Mouse (Mus musculus): Measurements from ENCODE around the gene Ddn. TPM values are rescaled to one million over a fixed set of nuclear protein-coding genes. Genes with fewer than 3 reads are reported as not detected.
A peak's percentile ranks its signal among the peaks of the same experiment; 100 is the strongest.

The Ddn gene
- polyA plus RNA-seq (2017; shearing (Covaris generic)): not detected

DNA sequence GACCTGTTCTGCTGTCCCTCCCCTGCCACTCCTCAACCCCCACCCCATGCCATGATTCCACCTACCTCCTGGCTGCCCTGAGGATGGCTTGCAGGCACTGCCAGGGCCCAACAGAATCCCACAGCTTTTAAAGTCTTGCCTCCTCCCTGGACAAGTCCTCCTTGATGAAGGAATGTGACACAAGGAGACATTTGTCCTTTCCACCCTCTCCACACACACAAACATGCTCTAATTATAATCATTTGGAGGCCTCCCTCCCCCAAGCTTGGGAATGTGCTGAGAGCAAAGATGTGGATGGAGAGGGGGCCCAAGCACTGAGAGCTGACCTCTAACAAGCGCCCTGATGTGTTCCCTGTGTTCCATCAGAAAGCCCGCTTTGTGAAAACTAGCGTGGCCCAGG, at the start of gene Ddn:
Gene Ddn (minus strand): TSS at position 101 of the 400 bp plus-strand sequence.
- no peak for ATAC-seq

DNA sequence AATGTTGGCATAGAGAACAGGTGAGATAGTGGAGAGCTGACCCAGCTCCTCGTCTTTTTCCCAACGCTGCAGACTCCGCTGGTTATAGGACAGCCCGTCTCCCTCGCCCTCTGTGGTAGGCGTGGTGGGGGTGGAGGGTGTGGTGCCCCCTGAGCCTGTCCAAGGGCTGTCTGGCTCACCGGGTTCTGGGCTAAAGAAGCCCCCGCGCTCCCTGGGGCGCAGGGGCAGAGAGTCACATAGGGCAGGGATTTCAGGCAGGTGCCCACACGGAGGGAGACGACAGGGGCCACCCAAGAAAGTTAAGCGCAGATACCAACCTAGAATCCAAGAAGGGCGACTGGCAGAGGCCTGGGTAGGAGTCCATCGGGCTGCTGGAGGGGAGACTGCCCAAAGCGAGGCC, 44.9 kb upstream of the Ddn start:
- ATAC-seq: no peak

DNA sequence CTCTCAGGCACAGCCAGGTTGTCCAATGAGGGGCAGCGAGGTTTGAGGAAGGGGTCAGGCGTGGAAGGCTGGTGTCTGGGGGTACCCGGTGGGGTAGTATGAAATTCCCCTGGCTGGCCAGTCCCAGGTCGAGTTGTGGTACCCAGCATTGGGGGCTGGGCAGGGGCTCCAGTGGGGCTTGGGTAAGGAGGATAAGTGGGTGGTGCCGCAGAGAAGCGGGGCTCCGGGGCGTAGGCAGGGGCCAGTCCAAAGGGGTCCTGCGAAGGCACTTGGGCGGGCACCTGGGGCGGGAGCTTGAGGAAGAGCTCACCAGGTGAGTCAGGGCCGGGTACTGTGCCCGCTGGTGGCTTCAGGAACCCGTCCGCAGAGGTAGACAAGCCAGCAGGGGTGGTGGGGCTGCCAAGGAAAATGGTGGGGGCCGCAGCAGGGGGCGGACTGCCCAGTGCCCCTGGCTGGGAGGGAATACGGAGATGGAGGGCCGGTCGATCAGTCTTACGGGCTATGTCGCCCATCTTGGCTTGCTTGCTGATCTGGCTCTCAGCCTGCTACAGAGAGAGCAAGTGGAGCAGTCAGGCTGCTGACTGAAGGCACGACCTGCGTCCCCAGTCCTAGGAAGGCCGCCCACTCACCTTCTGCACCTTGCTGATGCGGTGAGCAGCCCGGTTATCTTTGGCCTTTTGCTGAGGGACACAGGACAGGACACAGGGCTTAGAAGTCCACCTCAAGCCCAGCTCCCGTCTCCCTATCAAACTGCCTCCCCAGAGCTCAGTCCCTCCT, 44.1 kb upstream of the Ddn start:
- ATAC-seq: no peak

DNA sequence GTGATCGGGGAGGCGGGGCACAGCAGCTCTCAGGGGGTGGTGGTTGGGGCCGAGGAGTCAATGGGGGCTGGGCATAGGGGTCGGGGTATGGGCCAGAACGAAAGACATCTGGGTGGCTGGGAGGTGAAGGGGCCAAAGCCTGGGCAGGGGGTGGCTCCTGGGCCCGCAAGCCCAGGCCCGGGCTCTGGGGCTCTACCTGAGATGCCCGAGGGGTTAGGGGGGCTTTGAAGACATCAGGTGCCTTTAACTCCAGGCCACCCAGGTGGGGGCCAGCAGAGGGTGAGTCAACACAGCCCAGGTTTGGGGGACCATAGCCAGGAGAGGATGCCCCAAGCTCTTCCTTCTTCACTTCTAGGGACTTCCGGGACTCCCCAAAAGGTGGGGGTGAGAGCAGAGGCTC, 43.4 kb upstream of the Ddn start:
- no peak for ATAC-seq

DNA sequence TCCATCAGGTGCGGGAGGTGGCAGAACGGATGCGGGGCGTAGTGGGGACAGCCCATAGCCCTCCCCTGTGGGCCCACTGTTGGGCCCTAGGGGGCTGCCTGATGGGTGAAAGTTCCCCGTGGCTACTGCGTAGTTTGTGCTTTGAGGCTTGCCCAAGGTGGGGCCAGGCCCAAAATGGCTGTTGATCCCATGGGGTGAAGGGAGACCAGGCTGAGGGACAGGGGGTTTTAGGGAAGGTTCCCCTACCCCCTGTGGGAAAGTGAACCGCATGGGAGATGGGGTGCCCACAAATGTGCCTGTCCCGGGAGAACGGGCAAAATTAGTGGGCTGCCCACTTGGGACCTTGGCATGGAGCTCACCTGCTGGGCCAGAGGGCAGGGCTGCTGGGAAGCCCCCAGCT, 42.8 kb upstream of the Ddn start:
- ATAC-seq: no peak

DNA sequence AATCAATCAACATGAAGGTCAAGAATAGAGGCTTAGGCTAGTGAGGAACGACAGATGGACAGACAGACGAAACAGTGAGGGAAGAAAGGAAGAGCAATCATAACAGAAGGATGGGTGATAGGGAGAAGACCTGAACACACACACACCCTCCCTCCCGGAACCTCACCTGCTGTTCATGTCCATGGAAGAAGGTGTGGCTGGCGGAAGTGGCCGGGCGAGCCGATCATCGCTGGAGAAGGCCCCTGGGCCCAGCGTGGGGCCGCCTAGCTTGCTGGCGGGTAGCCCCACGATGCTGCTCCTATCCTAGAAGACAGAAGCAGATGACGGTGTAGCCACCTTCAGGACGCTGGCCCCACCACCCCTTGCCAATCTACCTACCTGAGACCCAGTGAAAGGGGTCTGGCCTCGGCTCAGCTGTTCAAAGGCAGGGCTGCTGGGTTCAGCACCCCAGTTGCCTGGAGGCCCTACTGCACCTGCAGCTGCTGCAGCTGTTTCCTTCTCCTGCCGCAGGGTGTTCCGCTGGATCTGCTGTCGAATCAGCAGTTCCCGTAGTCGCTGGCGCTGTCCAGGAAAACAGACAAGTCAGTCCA, 42.0 kb upstream of the Ddn start:
- no peak for ATAC-seq

DNA sequence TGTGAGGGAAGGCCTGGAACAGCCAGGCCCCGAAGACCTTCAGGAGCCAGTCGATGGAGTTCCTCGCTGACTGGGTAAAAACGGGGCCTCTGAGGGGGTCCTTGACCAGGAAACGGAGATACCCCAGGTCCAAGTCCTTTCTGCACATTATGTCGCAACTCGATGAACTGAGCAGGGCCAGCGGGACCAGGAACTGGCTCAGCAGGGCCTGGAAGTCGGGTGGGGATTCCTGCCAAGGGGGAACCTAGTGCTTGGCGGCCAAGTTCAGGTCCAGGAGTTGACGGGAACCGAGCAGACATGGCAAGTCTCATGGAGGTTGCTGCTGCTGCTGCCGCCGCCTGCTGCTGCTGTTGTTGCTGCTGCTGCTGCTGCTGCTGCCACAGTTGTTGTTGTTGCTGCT, 41.4 kb upstream of the Ddn start:
- ATAC-seq: no peak

DNA sequence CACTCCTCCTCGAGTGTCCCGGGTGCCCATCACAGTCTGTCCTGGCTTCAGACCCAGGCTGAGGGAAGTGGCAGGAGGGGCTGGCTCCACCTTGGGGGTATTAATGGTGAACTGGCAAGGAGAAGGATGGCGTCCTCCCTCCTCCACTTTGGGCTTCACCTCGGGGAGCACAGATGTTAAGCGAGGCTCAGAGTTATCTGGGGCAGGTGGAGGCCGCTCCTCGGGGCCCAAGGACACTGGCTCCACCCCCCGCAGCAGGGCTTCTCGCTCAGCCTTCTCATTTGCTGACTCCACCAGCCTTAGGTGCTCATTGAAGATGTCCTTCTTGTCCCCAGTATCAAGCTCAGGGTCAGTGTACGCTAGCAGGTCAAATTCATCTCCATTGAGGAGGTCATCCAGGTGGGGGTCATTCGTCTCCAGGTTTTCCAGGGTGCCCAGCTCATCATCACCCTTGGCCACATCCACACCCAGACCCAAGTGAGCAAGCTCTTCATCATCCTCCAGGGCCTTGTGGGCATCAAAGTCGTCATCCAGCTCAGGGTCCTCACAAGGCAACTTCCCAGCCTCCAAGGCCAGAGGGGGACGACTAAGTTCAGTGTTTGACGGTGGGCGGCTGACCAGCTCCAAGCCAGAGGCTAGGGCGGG, 40.8 kb upstream of the Ddn start:
- no peak for ATAC-seq

DNA sequence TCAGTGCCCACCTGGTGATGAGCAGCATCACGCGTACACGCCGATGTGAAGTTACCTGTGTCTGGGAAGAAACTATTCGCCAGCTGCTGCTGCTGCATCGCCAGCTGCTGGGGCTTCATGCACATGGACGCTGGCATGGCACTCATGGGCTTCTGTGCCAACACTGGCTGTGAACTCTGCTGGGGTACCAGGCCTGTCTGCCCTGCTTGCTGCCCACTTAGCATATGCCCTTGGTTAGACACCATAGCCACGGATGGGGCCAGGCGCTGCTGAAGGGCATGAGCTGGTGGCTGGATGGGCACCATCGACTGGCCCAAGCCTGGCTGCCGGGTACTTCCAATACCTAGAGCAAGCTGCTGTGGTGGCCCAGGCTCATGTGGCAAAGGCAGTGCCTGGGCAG, 39.9 kb upstream of the Ddn start:
- no peak for ATAC-seq

DNA sequence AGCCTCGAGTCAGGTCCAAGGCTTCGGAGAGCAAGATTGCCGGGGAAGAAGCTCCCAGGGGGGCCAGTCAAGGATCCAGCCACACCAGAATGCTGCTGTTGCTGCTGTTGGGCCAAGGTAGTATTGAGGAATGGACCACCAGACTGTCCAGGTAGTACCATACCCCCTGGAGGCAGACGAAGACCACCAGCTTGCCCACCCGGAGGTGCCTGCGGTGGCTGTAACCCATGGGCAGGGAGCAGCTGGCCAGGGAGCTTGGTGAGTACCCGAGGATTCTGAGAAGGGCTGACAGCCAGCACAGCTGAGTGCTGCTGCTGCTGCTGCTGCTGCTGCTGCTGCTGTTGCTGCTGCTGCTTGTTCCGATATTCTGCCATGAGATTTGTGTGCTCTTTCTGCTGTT, 36.9 kb upstream of the Ddn start:
- no peak for ATAC-seq

DNA sequence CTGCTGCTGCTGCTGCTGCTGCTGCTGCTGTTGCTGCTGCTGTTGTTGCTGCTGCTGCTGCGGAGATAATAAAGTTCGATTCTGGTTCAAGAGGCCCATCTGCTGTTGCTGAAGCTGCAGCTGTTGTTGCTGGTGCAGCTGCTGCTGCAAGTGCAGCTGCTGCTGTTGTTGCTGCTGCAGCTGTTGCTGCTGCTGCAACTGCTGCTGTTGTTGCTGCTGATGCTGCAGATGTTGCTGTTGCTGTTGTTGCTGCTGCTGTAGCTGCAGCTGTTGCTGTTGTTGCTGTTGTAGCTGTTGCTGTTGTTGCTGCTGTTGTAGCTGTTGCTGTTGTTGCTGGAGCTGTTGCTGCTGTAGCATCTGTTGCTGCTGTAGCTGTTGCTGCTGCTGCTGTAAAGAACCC, 35.9 kb upstream of the Ddn start:
- no peak for ATAC-seq

DNA sequence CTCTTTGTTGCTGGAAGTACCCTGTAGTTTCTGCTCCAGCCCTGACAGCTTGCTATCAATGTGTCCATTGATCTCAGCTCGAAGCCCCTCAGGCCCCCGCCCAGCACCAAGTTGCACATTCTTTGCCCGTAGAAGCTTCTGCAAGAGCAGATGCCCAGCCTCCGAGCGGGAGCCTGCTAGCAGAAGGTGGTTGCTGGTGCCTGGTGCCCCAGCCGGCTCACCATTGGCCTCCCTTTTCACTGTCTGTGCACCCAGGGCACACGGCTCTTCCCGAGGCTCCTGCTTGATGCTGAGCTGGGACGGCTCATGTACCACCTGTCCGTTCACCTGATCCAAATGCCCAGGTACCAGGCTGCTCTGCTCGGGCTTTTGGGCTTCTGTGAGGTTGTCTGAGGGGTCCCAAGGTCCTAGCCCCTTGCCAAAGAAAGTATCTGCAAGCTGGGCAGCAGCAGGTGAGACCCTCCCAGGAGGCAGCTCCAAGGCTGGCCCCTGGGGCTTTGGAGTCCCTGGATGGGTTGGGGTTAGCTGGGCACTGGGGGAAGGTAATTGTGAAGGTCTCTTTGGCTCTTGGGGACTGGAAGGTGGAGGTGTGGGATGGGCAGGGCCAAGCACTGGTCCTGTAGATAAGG, 34.4 kb upstream of the Ddn start:
- ATAC-seq: no peak

DNA sequence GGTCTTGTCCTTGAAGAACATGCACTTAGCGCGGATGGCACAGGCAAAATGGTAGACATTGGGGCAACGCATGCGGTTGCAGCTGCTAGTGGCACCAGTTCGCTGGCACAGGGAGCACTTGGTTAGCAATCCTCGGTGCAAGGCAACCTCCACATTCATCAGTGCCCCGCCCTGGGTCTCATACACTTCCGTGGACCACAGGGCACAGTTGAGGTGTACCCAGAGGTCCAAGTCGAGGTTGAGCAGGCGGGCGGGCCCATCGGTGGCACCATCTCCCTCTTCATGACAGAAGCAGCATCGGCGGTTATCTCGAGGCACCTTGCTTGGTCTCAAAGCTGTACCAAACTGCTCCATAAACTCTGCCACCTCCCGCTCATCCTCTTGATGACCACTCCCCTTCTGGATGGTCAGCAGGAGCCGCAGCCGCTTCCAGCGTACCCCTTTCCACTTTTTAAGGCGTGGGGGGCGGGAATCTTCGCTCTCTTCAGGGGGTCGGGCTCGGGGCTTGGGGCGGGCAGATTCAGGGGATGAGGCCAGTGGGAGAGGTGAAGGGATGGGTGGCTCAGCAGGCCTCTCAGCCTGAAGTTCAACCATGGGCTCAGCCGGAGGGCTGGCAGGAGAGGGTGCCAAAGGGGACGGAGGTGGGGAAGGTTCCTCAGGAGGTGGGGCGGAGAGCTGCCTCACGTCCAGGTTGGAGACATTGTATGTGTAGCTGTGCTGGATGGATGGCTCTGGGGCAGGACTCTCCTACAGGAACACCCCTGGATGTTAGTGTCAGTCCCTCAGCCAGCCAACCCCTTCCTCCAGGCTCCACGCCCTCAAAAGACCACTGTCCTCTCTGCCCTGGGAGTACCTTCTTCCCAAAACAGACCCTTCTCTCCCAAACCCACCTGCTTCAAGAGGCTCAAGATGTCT, 30.6 kb upstream of the Ddn start:
- no peak for ATAC-seq

DNA sequence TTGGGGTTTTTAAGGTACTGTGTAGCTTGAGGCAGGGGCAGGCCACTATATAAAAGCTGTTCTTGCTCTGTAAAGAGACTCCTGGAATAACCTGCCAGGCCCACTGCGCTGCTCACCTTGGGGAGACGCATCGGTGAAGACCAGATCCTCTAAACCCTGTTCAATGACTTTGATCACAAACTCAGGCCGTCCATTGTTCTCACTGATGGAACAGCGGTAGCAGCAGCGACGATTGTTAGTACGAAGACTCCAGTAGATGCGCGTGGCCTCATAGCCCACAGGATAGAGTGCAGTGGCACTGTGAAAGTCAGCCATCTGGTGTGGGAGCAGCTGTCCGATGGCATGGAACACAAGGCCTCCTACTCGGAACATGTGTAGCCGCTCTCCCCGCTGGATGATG, 29.9 kb upstream of the Ddn start:
- ATAC-seq: no peak

DNA sequence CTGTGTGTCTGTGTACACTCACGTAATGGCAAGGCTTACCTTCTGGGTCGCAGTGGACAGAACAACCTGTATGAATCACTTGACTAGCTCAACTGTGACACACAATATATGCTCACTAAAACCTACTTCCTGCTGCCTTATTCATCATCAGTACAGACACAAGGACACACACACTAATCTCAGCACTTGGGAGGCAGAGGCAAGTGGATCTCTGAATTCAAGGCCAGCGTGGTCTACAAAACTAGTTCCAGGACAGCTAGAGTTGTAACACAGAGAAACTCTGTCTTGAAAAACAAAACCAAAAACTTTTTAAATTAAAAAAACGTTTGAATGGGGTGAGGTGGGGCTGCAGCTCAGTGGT, 28.4 kb upstream of the Ddn start:
- no peak for ATAC-seq

DNA sequence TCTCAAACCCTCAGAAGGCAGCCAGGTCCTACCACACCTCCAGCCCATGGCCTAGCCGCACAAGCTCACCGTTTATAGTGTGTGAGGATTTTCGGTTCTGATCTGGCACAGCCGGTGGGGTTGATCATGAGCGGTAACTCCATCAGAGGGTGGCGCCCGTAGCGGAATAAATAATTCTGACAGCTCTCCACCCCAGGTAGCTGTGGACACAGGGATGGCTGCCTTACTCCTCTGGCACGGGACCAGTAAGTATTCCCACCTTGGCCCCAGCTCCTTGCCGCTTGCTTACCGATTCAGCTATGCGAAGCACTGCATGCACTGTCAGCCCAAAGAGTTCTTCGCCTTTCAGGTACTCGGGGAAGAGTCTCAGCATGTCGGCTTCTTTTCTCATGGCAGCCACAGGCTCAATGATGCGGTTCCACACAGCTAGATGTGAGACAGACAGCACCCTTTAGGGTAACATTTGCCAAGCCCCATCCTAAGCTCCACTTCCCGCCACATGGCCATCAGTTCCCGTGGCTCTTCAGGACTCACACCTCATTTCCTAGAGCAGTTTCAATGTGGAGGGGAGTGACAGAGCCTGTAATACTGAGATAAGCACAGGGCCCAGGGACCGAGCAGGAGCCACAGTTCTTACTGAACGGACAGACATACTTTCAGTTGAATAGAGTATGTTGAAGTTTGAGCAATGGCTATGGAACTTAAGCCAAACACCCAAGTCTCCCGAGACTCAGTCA, 27.9 kb upstream of the Ddn start:
- ATAC-seq: no peak

DNA sequence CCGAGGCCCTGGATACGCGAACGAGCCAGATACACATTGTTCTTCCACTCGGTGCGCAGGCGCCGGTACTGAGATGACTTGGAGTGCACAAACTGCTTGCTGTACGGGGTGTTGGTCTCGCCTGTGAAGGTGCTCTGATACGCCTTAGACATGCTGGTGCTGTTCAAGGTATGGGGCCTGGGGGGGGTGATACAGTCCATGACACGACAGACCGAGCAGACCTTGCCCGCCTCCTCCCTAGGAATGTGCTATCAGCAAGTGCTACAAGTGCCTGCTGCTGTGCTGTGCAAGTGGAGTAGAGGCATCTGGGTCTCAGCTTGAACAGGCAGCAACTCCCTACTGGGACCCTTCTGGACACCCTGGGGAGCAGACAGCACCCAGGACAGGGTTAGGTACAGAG, 26.0 kb upstream of the Ddn start:
- ATAC-seq: no peak

DNA sequence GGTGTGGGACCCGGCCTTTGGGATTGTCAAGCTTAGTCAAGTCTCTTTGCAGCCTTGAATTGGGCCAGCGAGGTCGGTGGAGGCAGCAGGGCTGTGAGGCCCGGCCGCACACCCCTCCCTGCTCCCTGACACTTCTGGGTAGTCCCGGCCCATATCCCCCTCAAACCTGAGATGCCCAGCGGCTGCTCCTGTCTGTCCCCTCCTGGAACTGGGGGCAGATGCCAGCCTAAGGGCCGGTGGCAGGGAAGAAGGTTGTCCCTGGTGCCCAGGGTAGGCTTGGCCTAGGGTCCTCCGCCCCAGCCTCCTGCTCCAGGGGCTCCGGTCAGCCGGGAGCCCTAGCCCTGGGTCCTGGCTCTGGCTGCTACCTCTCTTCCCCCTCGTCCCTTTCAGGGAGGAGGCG, 24.8 kb upstream of the Ddn start:
- no peak for ATAC-seq

DNA sequence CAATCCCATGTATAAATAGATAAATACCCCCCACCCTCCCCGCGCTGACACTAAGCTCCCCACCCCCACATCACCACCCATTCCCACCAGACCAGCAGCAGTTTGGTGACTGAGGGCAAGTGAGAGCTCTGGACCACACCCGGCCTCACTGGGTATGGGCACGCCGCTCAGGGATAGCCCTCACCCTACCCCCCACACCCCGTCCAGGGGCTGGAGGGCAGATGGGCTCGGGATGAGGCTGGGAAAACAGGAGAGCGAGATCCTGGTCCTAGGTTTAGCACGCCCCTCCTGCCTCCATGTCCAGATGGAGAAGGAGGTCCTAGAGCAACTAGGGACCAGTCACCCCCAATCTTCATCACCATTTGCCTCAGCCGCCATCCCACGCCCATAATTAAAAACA, 24.0 kb upstream of the Ddn start:
- ATAC-seq: no peak

DNA sequence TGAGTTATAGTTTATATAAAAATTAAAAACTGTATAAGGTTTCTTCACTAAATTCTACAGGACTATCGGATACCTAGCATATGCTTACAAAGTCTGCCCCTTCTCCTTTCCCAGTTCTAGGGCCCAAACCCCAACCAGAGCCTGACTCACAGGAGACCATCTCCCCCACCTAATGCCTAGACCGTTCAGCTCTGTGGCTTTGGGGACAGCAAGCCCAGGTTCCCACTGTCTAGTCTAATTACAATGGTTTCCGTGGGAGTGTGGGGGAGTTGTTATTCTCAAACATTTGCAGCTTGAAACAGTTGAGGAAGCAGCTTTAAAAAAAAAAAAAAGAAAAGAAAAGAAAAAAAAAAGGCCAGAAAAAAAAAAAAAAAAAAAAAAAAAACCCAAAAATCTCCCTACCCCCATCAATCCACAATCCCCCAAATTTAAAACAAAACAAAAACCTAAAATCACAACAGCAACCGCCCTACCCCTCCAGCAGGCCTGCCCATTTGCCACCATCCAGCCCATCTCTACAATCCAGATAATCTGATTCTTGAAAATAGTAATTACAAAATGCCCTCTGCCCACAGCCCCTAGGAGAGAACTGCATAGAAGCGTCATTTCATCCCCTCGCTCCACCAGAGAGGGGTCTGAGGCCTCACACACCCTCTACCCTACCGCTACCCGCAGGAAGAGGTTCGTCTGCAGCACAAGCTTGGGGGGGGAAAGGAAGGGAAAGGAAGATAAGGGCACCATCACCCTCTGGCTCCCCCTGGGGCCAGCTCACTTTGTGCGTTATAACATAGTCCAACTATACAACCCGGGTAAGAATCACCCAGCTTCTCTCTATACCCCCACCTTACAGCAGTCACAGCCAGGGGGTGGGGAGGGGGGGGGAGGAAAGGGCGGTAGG, 23.1 kb upstream of the Ddn start:
- ATAC-seq: peak; percentile 12

DNA sequence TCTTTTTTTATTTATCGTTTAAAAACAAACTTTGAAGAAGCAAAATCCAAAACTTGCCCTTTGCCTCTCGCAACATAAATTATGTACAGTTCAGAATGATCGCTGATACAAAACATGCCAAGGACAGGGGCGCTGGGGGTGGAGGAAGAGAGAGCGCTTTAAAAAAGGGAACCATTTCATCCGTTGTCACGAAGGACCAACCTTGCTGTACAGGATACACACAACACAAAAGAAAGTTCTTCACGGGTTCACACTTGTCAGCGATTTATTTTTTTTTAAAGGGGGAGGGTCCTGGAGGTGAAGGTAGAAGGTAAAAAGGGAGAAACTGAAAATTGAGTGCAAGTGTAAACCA, 22.4 kb upstream of the Ddn start:
- ATAC-seq: peak; percentile 57

Data from CD4-positive, CD25-positive, alpha-beta regulatory T cell, adult 4 months (primary cell).